Mouse (Mus musculus) hindbrain, embryonic 14.5 days (tissue): Measurements from ENCODE around the gene Rapsn. TPM values are rescaled to one million over a fixed set of nuclear protein-coding genes. Genes with fewer than 3 reads are reported as not detected.

ENCODE experiments used
- ATAC-seq: fragments of 200-750 bp; cut with Nextera tagmentation; 2 replicates; pipeline ENCODE4 v1.8.0; 2017; ENCODE audit warnings: moderate number of reproducible peaks, mild to moderate bottlenecking, moderate TSS enrichment, moderate library complexity; ENCODE audit not compliant: low FRiP score
- DNase-seq: peaks from one replicate; pipeline ENCODE4 v3.0.0-alpha.2; 2015; ENCODE audit warnings: low spot score
- H3K27ac ChIP-seq: fragments of 300-500 bp; sonication (generic); 2 replicates; pipeline ENCODE4 v1.5.1; 2014; ENCODE audit warnings: mild to moderate bottlenecking, moderate library complexity
- H3K27me3 ChIP-seq: fragments of 300-500 bp; sonication (generic); 2 replicates; pipeline ENCODE4 v1.6.1; 2014; ENCODE audit warnings: mild to moderate bottlenecking, low read length, mixed read lengths; ENCODE audit not compliant: control insufficient read depth, insufficient read depth
- H3K36me3 ChIP-seq: fragments of 300-500 bp; sonication (generic); replicated peaks from 2 replicates; pipeline ENCODE4 v1.6.1; 2014; ENCODE audit not compliant: control insufficient read depth, insufficient read depth
- H3K4me1 ChIP-seq: fragments of 300-500 bp; sonication (generic); replicated peaks from 2 replicates; pipeline ENCODE4 v1.6.1; 2014; ENCODE audit warnings: antibody characterized with exemption, low read length, mixed read lengths; ENCODE audit not compliant: control insufficient read depth, insufficient read depth
- H3K4me2 ChIP-seq: fragments of 300-500 bp; sonication (generic); replicated peaks from 2 replicates; pipeline ENCODE4 v1.6.1; 2014; ENCODE audit warnings: mild to moderate bottlenecking, moderate library complexity
- H3K4me3 ChIP-seq: fragments of 300-500 bp; sonication (generic); replicated peaks from 2 replicates; pipeline ENCODE4 v1.5.1; 2014; ENCODE audit warnings: mild to moderate bottlenecking, low read length
- H3K9ac ChIP-seq: fragments of 300-500 bp; sonication (generic); 2 replicates; pipeline ENCODE4 v1.6.1; 2014
- H3K9me3 ChIP-seq: fragments of 300-500 bp; sonication (generic); 2 replicates; pipeline ENCODE4 v1.6.1; 2016; ENCODE audit warnings: low read length; ENCODE audit not compliant: control insufficient read depth
- WGBS: fragments of 180-500 bp; shearing (Covaris S2); extraction: QIAGEN DNeasy Blood & Tissue Kit; methylation state at CpG from one replicate; pipeline ENCODE4 v1.1.7; 2014; 5-methylcytosine and 5-hydroxymethylcytosine counted together
- polyA plus RNA-seq: library from polyadenylated mRNA; unstranded; fragments of >200 nt; fragmentation: Nextera tagmentation; extraction: Ambion mirVana; gene quantifications from 2 replicates; pipeline ENCODE4 v1.2.1, GENCODE M21; 2014

Gene Rapsn
- polyA plus RNA-seq, 1 experiment from 2014 or later: 1.1 TPM

- Histone ChIP-seq H3K9me3 (no peaks in the 10 kb centered on the region), H3K36me3 (no peaks in the 10 kb centered on the region), H3K27me3 (no peaks in the 10 kb centered on the region), H3K27ac (no peak overlapping the region), H3K4me1 (0 out of 2 replicates have a peak, but pooled peaks cover 5% of the 10 kb centered on the region), H3K4me2 (no peak overlapping the region), H3K9ac (no peak overlapping the region), H3K4me3 (no peak overlapping the region)
- ATAC-seq (no peak), DNase-seq (no peak)
- WGBS: 68% methylated on average over 1 of the region's 1 CpGs
Measured at GRCm38 (mm10) chr2:91083366-91083940, 48.0 kb downstream of the Rapsn start.

GRCm38 (mm10) chr2:91084179-91084820 is 48.9 kb downstream of the Rapsn start:
- H3K4me2 ChIP-seq: no peak overlapping the region
- no peaks in the 10 kb centered on the region for H3K4me1 ChIP-seq
- H3K9me3 ChIP-seq: no peaks in the 10 kb centered on the region
- no peaks in the 10 kb centered on the region for H3K27me3 ChIP-seq
- H3K27ac ChIP-seq: no peak overlapping the region
- DNase-seq: no peak
- 85% methylated on average over 15 of the region's 15 CpGs for WGBS
- no peak overlapping the region for H3K4me3 ChIP-seq
- H3K36me3 ChIP-seq: no peaks in the 10 kb centered on the region
- no peak overlapping the region for H3K9ac ChIP-seq
- no peak for ATAC-seq

- Histone ChIP-seq H3K4me1 (no peaks in the 10 kb centered on the region), H3K4me3 (no peak overlapping the region), H3K27me3 (no peaks in the 10 kb centered on the region), H3K27ac (no peak overlapping the region), H3K36me3 (no peaks in the 10 kb centered on the region), H3K4me2 (no peak overlapping the region), H3K9ac (no peak overlapping the region), H3K9me3 (no peaks in the 10 kb centered on the region)
- DNase-seq (no peak), ATAC-seq (no peak)
- WGBS: 86% methylated on average over 14 of the region's 14 CpGs
Measured at GRCm38 (mm10) chr2:91085494-91086391, 50.3 kb downstream of the Rapsn start.

GRCm38 (mm10) chr2:91086392-91087237 is 51.2 kb downstream of the Rapsn start:
- ATAC-seq (no peak), DNase-seq (no peak)
- Histone ChIP-seq H3K4me3 (no peak overlapping the region), H3K4me1 (no peaks in the 10 kb centered on the region), H3K27ac (no peak overlapping the region), H3K4me2 (no peak overlapping the region), H3K9ac (no peak overlapping the region), H3K27me3 (no peaks in the 10 kb centered on the region), H3K9me3 (no peaks in the 10 kb centered on the region), H3K36me3 (no peaks in the 10 kb centered on the region)
- 63% methylated on average over 9 of the region's 9 CpGs for WGBS

GRCm38 (mm10) chr2:91087453-91087852 is 52.0 kb downstream of the Rapsn start:
- no peak for ATAC-seq
- Histone ChIP-seq H3K4me1 (no peaks in the 10 kb centered on the region), H3K27me3 (no peaks in the 10 kb centered on the region), H3K36me3 (no peaks in the 10 kb centered on the region), H3K27ac (no peak overlapping the region), H3K4me3 (no peak overlapping the region), H3K9ac (no peak overlapping the region), H3K4me2 (no peak overlapping the region), H3K9me3 (no peaks in the 10 kb centered on the region)
- WGBS: 94% methylated on average over 9 of the region's 9 CpGs
- DNase-seq: no peak

GRCm38 (mm10) chr2:91088987-91089386 is 53.6 kb downstream of the Rapsn start:
- no peaks in the 10 kb centered on the region for H3K9me3 ChIP-seq
- H3K4me2 ChIP-seq: no peak overlapping the region
- H3K9ac ChIP-seq: no peak overlapping the region
- no peak for DNase-seq
- H3K27ac ChIP-seq: no peak overlapping the region
- H3K27me3 ChIP-seq: no peaks in the 10 kb centered on the region
- no peak for ATAC-seq
- 86% methylated on average over 9 of the region's 9 CpGs for WGBS
- no peak overlapping the region for H3K4me3 ChIP-seq
- H3K4me1 ChIP-seq: no peaks in the 10 kb centered on the region
- H3K36me3 ChIP-seq: no peaks in the 10 kb centered on the region

- ATAC-seq: no peak
- Histone ChIP-seq H3K27ac (no peak overlapping the region), H3K27me3 (no peaks in the 10 kb centered on the region), H3K4me3 (no peak overlapping the region), H3K4me2 (no peak overlapping the region), H3K9me3 (no peaks in the 10 kb centered on the region), H3K4me1 (no peaks in the 10 kb centered on the region), H3K9ac (no peak overlapping the region), H3K36me3 (no peaks in the 10 kb centered on the region)
- DNase-seq: no peak
- WGBS: 79% methylated on average over 6 of the region's 6 CpGs
Measured at GRCm38 (mm10) chr2:91090208-91090607, 54.8 kb downstream of the Rapsn start.

GRCm38 (mm10) chr2:91090827-91091226 is 55.4 kb downstream of the Rapsn start:
- no peaks in the 10 kb centered on the region for H3K27me3 ChIP-seq
- H3K9ac ChIP-seq: no peak overlapping the region
- DNase-seq: no peak
- no peak overlapping the region for H3K27ac ChIP-seq
- ATAC-seq: no peak
- no peak overlapping the region for H3K4me3 ChIP-seq
- WGBS: 79% methylated on average over 6 of the region's 6 CpGs
- H3K9me3 ChIP-seq: no peaks in the 10 kb centered on the region
- no peak overlapping the region for H3K4me2 ChIP-seq
- no peaks in the 10 kb centered on the region for H3K4me1 ChIP-seq
- no peaks in the 10 kb centered on the region for H3K36me3 ChIP-seq
